Mouse (Mus musculus) cerebellum, adult 9-11 months (tissue): ENCODE measurements at regions not wholly inside any gene's neighbourhood (a gene's known extent, or its start where the extent isn't known, plus 50 kb on each side); places are given as distances from the start of the nearest gene placed in this dataset.

Experiments used
- DNase-seq: peaks from one replicate; pipeline ENCODE4 v3.0.0; 2022

- DNase-seq: no peak
These were observed 53.8 kb downstream of the Neurod6 start for GRCm38 (mm10) chr6:55627228-55627627.

- DNase-seq: no peak
These were observed 60.7 kb downstream of the Neurod6 start for GRCm38 (mm10) chr6:55620366-55620765.

- DNase-seq: peak; percentile 48
These were observed 63.1 kb downstream of the Neurod6 start for GRCm38 (mm10) chr6:55617922-55618481.

GRCm38 (mm10) chr6:55610395-55610794 is 70.7 kb downstream of the Neurod6 start:
- DNase-seq: no peak

- DNase-seq: no peak
These were observed 71.1 kb downstream of the Neurod6 start for GRCm38 (mm10) chr6:55609976-55610375.

- no peak for DNase-seq
These were observed 72.0 kb downstream of the Neurod6 start for GRCm38 (mm10) chr6:55609053-55609452.

GRCm38 (mm10) chr6:55597088-55597487 is 84.0 kb downstream of the Neurod6 start:
- no peak for DNase-seq

GRCm38 (mm10) chr6:55592126-55592525 is 88.9 kb downstream of the Neurod6 start:
- no peak for DNase-seq

GRCm38 (mm10) chr6:55581106-55581505 is 100.0 kb downstream of the Neurod6 start:
- no peak for DNase-seq

GRCm38 (mm10) chr6:55580036-55580435 is 101.0 kb downstream of the Neurod6 start:
- DNase-seq: peak; percentile 10

- DNase-seq: no peak
These were observed 101.5 kb downstream of the Neurod6 start for GRCm38 (mm10) chr6:55579611-55580010.

GRCm38 (mm10) chr6:55579105-55579504 is 102.0 kb downstream of the Neurod6 start:
- no peak for DNase-seq

- DNase-seq: no peak
These were observed 103.0 kb downstream of the Neurod6 start for GRCm38 (mm10) chr6:55578051-55578450.

- DNase-seq: no peak
These were observed 113.5 kb downstream of the Neurod6 start for GRCm38 (mm10) chr6:55567521-55567920.

GRCm38 (mm10) chr6:55565260-55566209 is 113.8 kb downstream of the Adcyap1r1 start:
- DNase-seq: no peak

GRCm38 (mm10) chr6:55560606-55561005 is 108.8 kb downstream of the Adcyap1r1 start:
- DNase-seq: no peak

- no peak for DNase-seq
These were observed 108.0 kb downstream of the Adcyap1r1 start for GRCm38 (mm10) chr6:55559797-55560196.
